Mouse (Mus musculus) thymus, adult 2 months (tissue): ENCODE measurements around the gene Rasgrp2.

Experiments used
- CTCF ChIP-seq: fragments of 200-500 bp; IDR thresholded peaks from 2 replicates; pipeline ENCODE4 v1.5.1; 2012; ENCODE audit warnings: mild to moderate bottlenecking, control low read depth, low read length, moderate library complexity, borderline replicate concordance; ENCODE audit not compliant: control insufficient read depth, poor library complexity, insufficient read depth; ENCODE audit errors: extremely low read depth
- POLR2A ChIP-seq: fragments of 200-500 bp; IDR thresholded peaks from 2 replicates; pipeline ENCODE4 v1.6.1; 2012; ENCODE audit warnings: mild to moderate bottlenecking, low read length, control low read depth, moderate library complexity; ENCODE audit not compliant: control insufficient read depth, poor library complexity, insufficient read depth; ENCODE audit errors: extremely low read depth

GRCm38 (mm10) chr19:6418984-6419692, 20.0 kb downstream of the Rasgrp2 start:
- TF ChIP-seq CTCF (no peak), POLR2A (no peak)
